Mouse (Mus musculus) kidney, postnatal 10 days (tissue): Measurements from ENCODE around the gene Sdc1.

Experiments
- DNase-seq: peaks from one replicate; pipeline ENCODE4 v3.0.0; 2021; ENCODE audit warnings: mixed read lengths

The Sdc1 gene

GRCm38 (mm10) chr12:8770946-8771843 lies at the start of gene Sdc1:
Gene Sdc1, plus strand, starts transcription at chr12:8771323.
- peak; percentile 92 for DNase-seq

DNA sequence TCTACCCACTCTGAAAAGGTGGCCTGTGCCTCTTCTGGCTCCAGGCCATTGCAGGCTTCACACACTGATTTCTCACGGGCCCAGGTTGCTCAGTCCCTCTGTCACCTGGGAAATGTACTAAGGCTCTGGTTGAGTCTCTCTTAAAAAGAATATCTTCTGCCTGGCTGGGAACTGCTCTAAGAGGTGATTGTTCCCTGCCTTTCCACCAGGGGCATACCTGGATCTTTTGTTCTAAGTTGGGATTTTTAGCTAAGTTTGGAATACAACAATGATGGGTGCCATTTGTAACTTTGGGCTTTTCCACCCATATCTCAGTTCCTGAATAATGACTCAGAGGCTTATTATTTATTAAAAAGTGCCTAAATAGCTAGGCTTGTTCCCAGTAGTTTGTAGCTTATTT lies 44.2 kb upstream of the Sdc1 start:
- DNase-seq, result no peak

DNA sequence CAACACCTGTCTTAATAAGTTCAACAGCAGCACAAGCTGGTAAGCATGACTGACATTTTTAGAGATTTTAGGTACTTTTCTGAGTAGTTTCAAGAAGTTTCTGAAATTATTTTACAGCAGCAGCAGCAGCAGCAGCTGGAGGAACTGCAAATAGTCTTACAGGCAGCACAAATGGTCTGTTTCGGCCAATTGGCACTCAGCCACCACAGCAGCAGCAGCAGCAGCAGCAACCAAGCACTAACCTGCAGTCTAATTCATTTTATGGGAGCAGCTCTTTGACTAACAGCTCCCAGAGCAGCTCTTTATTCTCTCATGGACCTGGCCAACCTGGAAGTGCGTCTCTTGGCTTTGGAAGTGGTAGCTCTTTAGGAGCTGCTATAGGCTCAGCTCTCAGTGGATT lies 42.4 kb upstream of the Sdc1 start:
- peak; percentile 63 for DNase-seq

DNA sequence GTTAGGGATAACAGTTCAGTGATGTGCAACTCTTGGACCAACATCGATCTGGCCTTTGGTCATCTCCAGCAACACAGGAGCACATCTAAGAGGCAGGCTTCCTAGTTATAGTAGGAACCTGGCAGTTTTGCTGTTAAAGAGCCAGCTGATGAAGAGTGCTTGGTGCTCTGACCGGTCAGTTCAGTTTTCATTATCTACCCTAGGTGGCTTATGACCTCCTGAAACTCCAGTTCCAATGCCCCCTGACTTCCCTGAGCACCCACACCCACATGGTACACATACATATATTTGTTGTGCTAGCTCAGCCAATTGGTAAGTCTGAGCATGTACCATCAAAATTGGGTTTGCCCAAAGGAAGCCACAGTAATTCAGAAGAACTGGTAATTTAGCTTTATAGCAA lies 17.5 kb upstream of the Sdc1 start:
- DNase-seq, result no peak

DNA sequence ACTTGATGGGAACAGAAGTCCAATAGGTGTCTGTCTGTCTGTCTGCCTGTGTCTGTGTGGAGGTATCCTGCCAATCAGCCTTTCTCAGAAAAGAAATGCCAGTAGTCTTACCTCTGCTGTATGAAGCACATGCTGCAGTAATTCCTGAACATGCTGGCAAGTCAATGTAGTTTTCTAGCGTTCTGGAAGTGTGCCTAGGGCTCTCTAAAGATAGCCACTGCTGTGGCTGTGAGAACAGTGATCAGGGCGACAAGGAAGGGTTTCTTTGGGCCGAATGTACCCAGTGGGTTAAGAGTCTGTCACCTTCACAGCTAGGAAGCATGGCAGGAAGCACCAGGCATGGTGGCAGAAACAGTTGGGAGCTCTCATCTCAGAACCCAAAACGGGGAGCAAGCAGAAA lies 17.0 kb upstream of the Sdc1 start:
- DNase-seq, result peak; percentile 3

- peak; percentile 3 for DNase-seq
Observed at GRCm38 (mm10) chr12:8758029-8758428, 13.1 kb upstream of the Sdc1 start.

DNA sequence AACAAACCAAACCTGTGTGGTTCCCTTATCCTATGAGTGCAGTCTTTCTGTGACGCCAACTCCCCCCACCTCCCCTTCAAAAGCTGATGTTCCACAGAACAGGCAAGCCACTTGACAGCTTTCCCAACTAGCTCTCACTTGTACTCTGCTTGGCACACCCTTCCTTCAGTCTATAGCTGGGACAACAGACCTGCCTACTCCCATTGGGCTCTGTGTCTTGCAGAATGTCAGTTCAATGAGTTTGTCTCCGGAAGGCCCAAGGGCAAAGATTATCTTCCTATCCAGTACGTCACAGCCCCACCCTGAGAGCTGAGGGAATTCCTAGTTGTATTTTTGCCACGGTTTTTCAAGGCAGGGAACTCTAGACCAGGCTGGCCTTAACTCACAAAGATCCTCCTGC lies 12.0 kb upstream of the Sdc1 start:
- DNase-seq, result peak; percentile 5

- DNase-seq, result peak; percentile 28
Observed at GRCm38 (mm10) chr12:8759779-8760178, 11.3 kb upstream of the Sdc1 start.

DNA sequence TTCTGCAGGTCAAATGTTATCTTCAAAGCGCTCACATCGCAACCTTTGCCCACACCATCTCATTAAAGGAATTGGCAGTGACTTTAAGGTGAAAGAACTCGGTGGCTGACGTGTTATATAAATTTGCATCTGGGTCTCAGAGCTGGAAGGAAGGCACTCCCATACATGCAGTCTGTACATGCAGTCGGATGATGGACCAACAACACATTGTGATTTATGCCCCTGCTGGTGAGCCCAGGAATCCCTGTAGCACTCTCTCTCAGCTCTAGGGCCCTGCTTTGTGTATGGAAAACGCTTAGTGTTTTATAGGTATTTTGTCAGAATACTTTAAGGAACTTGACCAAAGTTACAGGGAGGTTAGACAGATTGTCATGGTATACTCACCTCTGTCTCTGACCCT lies 10.6 kb upstream of the Sdc1 start:
- DNase-seq, result peak; percentile 3

DNA sequence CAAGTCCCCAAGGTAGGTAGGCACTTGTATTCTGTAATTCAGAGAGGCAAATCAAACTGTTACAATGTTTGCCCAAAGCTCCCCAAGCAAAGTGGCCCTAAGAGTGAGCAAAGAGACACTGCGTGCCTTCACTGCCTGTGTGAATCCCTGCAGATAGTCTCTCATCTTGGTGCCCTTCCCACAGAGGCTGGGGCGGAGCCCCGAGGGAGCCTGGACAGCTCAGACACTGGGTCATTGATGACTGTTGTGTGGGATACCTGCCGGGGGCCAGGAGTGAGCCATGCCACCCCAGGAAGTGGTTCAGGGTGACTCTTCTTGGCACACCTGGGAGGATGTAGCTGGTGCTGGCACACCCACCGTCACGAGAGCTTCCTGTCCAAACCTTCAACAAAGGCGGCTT lies 10.1 kb upstream of the Sdc1 start:
- DNase-seq, result peak; percentile 2

GRCm38 (mm10) chr12:8762667-8763066 lies 8.5 kb upstream of the Sdc1 start:
- peak; percentile 42 for DNase-seq

GRCm38 (mm10) chr12:8764221-8764930 lies 6.7 kb upstream of the Sdc1 start:
- peak; percentile 21 for DNase-seq

GRCm38 (mm10) chr12:8771844-8772380 lies 789 bp downstream of the Sdc1 start:
- DNase-seq, result no peak

GRCm38 (mm10) chr12:8772451-8773143 lies 1.5 kb downstream of the Sdc1 start:
- peak; percentile 74 for DNase-seq

DNA sequence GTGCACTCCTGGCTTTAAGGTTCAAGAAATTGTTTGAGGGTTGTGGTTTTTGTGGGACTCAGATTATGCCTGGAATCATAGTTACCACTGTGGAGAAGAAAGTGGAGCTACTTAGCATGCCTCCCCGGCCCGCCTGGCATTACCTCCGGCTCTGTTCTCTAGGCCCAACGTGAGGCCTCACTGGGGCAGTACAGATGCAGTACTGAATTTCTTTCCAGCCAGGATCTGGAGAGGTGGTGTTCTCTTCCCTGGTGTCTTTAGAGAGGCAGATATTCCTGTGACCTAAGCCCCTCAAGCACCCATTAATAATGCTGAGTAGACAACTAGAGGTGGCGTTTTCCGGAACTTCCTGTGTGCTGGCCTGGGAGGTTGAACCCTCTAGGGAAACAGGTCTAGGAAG lies 2.2 kb downstream of the Sdc1 start:
- DNase-seq, result no peak

GRCm38 (mm10) chr12:8774183-8774582 lies 3.1 kb downstream of the Sdc1 start:
- DNase-seq, result no peak

- DNase-seq, result no peak
Observed at GRCm38 (mm10) chr12:8776206-8776605, 5.1 kb downstream of the Sdc1 start.

DNA sequence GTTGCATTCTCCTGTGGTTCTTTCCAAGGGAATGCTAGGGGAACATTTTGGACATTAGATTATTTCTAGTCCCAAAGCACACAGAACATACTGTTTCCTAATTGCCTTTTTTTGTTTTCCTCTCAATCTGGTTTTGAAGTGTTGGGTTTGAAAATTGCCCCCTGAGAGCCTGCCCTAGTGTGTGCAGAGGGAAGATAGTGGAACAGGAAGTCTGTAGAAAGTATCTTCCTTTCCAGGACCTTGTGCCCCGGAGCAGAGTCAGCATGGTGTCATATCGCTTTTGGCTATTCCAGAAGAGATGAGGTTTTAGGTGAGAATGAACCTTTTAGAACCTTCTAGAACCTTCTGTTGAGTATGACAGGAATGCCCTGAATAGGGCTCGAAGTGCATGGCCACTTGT lies 5.6 kb downstream of the Sdc1 start:
- no peak for DNase-seq

DNA sequence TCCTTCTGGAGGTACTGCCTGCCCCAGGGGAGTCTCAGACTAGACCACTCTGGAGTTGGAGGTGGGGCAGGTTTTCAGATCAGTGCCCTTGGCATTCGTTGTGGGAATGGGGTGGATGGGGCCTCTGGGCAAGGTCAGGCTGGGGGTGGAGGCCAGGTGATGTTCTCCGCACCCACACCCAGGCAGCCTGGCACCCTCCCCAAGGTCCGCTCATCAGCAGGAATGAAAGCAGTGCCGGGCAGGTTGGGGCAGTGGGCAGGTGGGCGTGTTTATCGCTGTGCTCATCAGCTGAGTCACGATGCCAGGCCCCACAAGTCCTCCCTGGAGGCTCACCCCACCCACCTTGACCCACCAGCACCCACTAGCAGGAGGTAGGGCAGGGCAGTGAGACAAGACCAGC lies 7.0 kb downstream of the Sdc1 start:
- DNase-seq, result no peak

GRCm38 (mm10) chr12:8779851-8780250 lies 8.7 kb downstream of the Sdc1 start:
- DNase-seq, result no peak

GRCm38 (mm10) chr12:8781121-8781520 lies 10.0 kb downstream of the Sdc1 start:
- no peak for DNase-seq

- DNase-seq, result peak; percentile 57
Observed at GRCm38 (mm10) chr12:8781681-8782378, 10.7 kb downstream of the Sdc1 start.

DNA sequence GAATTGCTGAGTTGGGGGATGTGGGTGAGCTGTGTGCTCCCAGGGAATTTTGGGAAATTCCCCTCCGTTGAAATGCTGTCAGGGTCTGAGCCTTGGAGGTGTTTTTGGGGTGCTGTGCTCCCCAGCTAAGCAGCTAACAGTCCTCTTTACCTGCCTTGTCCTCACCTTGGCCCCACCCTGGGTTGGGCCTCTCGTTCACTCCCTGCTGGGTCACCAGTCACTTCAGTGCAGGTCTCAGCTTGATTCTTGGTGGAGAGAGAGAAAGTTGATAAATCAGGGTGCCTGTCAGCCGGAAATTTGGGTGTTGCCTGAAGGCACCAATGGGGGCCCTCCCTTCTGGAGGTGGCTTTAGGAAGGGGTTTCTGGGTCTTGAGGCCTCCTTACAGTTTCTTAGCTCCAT lies 11.4 kb downstream of the Sdc1 start:
- no peak for DNase-seq
